Mouse (Mus musculus): Measurements from ENCODE around the gene Orai2.
A peak's percentile ranks its signal among the peaks of the same experiment; 100 is the strongest.
"Not testable (repeated sequence)": the region's sequence is repeated elsewhere in the genome, so short reads cannot be mapped to it uniquely, and the experiment has no call there.

Gene Orai2

DNA sequence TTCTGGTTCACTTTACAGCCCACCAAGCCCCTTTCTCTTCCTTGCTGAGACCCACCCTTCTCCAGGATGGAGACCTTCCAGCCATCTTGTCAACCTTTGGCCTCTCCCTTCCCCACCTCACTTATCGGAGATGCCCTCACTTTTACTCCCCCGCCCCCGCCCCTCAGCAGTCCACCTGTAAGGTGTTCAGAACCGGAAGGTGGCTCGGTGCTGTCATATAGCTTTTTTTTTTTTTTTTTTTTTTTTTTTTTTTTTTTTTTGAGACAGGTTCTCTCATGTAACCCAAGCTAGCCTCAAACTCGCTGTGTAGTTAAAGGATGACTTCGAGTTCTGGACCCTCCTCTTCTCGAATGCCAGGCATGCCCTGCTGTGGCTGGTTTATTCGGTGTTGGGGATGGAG lies 2.4 kb upstream of the Orai2 start:
- no peak for DNase-seq

DNA sequence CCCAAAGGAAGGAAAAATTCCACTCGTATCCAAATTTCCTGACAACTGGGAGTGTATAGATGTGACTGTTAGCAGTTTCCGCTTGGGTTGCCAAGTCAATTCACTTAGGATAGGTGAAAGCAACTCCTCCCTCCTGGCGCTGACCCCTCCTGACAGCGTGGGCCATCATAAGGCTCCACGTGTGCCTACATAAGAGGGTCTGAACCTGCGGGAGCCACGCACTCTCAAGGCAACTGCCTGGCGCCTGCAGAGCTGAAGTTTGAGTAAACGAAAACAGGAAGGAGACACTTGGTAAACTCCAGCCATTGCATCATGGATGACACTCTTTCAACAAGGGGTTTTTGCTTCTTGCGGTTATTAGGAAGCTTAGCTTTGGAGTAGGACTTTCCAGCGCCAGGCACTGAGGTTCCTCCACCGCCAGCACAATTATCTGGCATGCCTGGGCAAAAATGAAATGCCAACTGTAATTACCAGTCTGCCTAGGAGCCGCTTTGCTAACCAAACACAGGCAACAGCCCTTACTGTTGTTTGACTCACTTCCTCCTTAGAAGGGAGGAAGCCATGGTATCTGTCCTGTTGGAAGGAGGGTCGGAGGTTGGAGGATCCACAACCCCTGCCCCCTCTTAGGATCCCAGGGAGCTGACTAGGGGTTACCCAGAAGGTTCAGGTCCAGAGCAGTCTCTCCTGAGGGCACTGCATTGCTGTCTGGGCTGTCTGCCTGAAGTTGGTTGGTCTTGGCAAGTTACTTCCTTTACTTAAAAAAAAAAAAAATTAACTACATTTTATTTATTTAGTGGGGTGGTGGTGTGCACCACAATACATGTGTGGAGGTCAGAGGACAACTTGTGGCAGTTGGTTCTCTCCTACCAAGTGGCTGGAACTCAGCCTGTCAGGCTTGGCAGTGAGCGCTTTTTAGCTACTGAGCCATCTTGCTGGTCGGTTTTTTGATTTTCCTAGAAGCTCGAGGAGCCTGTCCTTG lies 1.1 kb upstream of the Orai2 start:
- peak; percentile 51 for DNase-seq

- DNase-seq, result peak; percentile 66
Observed at GRCm38 (mm10) chr5:136169626-136170511, 644 bp downstream of the Orai2 start.

GRCm38 (mm10) chr5:136168071-136168470 lies 2.4 kb downstream of the Orai2 start:
- no peak for DNase-seq

DNA sequence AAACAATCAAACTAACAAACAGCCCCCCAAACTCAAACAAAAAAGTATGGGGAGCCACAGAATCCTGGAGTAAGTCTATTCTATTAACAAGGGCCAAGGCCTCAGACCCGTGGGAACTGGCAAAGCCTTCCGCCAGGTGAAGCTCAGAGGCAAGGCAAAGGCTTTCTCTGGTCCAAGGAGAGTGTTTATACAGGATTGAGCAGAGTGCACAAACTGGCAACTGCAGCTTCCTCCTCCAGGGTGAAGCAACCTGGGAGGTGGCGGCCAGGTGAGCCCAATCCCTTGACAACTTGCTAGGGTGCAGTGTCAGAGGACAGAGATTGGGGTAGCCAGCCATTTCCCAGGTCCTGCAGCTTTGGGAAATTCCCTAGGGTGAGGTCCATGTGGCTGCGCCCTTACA lies 3.2 kb downstream of the Orai2 start:
- DNase-seq, result no peak

DNA sequence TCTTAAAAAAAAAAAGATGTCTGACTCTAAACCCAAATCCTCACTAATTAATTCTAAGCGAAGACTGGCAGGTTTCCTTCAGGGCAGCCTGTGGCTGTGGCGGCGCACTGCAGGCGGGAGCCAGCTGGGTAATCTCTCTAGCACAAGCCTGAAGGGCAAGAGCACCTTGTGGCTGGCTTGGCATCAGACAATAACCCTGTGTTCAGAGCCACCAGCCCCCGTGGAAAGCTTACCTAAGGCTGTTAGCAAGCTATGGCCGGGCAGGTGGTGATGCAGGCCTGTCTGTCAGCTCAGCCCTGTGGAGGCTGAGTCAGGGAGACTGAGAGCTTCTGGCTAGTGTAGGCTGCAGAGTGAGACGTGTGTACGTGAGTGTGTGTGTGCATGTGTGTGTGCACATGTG lies 5.3 kb downstream of the Orai2 start:
- no peak for DNase-seq

DNA sequence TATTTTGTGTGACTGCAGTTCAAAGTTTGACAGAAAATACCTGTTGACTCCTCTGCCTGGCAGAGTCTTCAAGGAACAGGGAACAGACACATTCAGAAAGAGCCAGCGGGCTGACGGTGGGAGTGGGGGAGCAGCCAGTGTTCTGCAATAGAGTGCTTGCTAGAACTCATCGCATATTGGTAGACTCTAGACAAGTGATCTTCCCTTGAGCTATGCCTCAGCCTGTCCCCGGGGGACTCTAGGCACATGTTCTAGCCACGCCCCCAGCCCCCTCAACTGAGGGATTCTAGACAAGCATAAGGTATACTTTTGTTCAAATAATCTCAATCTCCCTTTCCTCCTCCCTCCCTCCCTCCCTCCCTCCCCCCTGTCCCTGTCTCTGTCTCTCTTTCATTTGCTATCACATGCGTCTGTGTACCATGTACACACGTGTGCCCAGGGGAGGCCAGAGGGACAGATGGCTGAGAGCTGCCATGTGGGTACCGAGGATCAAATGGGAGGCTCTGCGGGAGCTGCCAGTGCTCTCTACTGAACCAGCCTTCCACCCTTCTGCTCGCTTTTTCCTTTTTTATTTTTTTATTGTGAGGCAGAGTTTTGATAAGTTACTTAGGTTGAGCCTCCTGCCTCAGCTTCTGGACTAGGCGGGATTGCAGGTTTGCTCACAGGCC lies 6.6 kb downstream of the Orai2 start:
- peak; percentile 81 for DNase-seq

DNA sequence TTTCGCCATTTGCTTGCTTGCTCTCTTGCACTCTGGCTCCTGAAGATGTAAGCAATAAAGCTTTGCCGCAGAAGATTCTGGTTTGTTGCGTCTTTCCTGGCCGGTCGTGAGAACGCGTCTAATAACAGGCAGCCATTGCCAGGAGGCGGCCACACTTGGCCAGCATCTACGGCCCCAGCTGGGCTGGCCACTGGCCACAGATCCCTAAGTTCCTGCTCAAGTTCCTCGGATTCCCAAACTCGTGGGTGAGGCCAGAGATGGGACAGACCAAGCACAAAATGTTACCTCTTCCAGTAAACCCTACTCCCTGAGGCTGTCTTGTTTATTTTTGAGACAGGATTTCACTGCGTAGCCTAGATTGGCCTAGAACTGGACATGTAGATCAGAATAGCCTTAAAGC lies 10.4 kb downstream of the Orai2 start:
- DNase-seq, result not testable (repeated sequence)

DNA sequence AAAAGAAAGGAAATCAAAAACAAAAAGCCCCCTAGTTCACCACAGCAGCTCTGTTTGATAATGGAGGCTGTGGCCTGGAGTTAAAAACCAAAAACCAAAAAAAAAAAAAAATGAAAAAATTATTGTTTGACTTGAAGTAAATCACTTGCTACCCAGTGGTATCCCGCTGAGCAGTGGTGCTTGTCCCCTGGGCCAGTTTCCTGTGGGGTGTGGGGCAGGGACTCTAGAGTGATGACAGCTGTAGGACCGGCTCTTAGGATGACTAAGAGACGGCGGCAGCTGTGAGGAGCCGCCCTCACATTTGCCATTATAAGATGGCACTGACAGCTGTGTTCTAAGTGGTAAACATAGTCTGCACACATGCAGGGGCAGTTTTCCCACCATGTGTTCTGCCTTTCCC lies 15.1 kb downstream of the Orai2 start:
- no peak for DNase-seq

- DNase-seq, result no peak
Observed at GRCm38 (mm10) chr5:136152365-136152764, 18.1 kb downstream of the Orai2 start.

DNA sequence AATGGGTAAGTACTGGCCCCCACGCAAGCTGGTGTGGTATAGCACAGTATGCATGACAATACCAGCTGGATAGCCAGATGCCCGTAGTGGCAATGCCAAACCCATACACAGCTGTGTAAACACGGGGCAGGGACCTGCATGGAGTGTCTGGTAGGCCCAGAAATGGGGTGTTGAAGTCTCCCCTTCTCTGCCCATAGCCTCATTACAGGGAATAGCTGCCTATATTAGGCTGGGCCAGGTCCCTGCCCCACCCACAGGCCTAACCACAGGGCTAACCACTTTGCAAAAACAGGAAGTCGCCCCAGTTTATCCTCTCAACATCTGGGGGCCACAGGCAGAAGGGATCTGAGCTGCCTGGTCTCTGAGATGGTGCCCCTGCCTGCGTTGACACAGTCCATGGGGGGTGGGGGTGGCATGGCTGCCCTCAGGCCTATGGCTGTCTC lies 21.4 kb downstream of the Orai2 start:
- not testable (repeated sequence) for DNase-seq

- no peak for DNase-seq
Observed at GRCm38 (mm10) chr5:136147704-136148103, 22.8 kb downstream of the Orai2 start.

DNA sequence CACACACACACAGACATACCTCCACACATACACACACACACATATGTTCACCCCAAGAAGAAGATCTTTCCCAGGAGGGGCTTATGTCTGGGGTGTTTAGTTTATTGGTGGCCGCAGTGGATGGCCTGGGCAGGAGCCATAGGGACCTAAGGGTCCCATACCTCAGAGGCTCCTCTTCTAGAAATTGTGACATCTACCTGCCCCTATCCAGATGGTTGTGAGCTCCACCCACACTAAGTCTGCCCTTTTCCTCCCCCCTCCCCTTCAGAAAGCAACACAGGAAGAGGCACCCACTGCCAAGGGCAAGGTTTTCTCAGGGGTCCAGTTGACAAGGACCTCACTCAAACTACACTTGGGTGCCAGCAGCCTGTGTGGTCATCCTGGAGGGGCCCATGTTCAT lies 23.6 kb downstream of the Orai2 start:
- DNase-seq, result no peak

DNA sequence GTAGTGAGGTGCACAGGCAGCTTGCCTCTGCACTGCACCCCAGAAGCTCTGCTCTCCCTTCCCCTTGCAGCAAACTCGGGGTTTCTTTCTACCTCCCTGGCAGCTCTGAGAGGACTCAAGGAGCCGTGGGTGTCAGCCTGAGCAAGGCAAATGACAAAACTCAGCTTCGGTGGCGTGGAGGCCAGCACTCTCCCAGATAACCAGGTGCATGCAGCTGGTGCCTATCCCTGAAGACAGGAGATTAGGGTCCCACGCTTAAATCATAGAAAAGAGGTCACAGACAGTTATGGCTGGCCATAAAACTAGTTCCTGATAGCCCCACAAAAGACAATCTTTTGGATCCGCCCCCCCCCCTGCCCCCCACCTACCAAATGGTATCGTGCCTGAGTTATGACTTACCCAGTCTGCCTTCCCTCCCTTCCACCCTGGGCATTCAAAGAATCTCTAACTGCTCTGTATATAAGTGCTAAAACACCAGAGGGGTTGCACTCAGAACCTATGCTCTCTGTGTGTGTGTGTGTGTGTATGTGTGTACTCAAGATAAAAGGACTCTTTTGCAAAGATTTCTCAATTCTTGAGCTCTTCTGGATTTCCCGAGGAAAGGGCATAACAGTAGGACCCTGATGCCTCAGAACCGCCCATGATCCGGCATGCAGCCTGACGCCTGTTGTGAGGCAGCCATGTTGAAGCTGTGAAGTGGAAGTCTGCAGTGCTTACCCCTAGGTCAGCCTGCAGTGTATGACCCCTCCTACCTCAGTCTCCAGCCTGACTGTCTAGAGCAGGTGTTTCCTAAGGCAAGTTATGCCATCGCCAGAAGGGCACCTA lies 25.7 kb downstream of the Orai2 start:
- DNase-seq, result no peak

DNA sequence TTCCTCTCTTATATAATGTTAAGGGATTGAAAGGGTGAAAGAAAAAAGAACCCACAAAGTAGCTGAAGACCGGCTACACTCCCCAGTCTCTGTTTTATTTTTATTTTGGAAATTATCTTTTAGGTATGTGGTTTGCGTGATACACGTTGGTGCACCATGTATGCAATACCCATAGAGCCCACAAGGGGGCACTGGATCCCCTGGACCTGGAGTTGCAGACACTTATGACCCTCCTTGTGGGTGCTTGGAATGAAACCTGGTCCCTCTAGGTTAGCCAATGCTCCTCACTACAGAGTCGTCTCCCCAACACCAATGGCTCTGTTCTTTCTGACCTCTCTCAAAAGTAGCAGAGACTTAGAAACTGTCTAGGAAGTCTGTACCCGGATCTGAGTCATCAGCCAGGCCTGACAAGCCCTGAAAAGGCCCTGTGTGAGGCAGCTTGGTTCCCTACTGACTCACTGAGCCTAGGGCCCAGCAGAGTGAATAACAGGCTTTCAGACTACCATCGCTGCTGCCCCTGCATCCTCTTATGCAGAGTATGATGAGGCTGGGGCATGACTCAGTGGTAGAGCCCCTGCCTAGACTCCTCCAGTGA lies 27.3 kb downstream of the Orai2 start:
- no peak for DNase-seq

- no peak for DNase-seq
Observed at GRCm38 (mm10) chr5:136142746-136143145, 27.8 kb downstream of the Orai2 start.

DNA sequence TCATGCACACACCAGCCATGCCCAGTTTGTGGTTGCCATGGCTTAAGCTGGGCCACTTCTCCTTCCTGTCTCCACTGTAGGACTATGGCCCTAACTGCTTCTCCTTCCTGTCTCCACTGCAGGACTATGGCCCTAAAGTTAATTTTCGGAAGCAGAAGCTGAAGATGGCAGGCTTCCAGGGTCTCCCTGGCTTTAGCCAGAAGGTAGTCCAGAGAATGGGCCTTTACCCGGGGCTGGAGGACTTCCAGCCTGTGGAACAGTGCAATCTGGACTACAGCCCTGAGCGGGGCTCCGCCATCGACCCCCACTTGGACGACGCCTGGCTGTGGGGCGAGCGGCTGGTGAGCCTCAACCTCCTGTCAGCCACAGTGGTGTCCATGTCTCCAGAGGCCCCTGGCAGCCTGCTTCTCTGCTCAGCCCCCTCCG lies 30.4 kb downstream of the Orai2 start:
- peak; percentile 47 for DNase-seq

DNA sequence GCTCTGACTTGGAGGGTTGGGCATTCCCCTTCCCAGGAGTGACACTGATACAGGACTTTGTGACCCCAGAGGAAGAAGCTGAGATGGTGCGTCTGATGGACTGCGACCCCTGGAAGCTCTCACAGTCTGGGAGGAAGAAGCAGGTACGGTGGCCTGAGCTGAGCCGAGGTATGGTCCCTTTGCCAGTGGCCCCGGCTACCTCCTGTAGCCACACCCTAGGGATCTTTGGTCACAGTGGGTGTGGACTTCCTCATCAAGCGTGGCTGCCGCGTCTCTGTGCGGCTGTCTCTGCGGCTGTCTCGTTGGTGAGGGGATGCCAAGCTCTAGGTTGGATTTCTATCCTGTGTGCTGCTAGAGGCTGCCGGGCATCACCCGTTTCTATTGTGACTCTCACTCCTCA lies 31.1 kb downstream of the Orai2 start:
- DNase-seq, result no peak

DNA sequence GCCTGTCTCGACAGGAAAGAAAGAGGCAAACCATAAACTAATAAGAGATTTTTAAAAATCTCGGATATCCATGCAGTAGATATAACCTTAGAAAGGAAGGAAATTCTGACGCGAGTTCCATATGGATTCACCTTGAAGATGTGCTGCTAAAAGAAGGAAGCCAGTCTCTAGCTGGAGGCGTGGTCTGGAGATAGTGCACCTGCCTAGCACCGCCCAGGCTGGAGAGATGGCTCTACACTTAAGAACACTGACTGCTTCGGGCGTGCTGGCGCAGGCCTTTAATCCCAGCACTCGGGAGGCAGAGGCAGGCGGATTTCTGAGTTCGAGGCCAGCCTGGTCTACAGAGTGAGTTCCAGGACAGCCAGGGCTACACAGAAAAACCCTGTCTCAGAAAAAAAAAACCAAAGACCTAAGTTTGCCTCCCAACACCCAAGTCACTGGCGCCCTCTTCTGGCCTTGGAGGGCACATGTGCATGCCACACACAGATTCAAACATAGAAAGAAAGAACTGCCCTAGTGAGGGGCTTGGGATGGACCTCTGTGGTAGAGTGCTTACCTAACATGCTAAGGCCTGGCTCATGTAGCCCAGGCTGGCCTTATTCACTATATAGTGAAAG lies 32.7 kb downstream of the Orai2 start:
- DNase-seq, result no peak

GRCm38 (mm10) chr5:136136292-136136990 lies 34.1 kb downstream of the Orai2 start:
- no peak for DNase-seq

Measured in layer of hippocampus, adult 9-11 months (tissue).